Mouse (Mus musculus): Measurements from ENCODE around the gene Dnaja3.

DNA sequence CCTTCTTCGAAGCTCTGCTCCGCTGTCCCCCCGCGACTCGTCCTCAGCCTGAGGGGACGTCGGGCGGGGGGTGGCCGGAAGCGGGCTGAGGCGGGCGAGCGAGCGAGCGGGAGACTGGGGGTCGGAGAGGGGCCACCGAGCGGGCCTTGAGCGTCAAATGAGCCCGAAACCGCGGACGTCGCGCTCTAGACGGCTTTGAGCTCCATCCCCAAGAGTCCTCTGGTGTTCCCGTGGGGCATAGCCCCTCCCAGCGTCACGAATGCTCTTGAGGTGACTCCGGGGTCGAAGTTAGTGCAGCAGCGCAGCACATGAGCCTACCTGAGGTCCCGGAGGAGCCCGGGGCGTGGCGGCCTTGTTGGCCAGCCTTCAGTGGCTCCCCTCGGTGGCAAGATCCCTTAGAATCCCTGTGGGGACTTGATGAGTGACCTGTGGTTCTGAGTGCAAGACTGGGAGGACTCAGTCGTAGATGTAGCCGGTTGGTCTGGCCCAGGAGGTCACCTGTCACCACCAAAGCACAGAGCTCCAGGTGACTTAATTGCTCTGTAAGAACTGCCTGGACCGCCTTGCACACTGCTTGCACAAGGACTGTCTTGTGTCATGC is 86.8 kb downstream of the Dnaja3 start:
- no peak for TF ChIP-seq CTCF (IDR thresholded peaks at IDR 0.05; ENCODE audit: low read depth)
- no peak for TF ChIP-seq EP300 (IDR thresholded peaks at IDR 0.05; ENCODE audit: low read depth)

Data from heart, postnatal 0 days (tissue).